Mouse (Mus musculus): ENCODE measurements around the gene Cmtm2b. TPM values are rescaled to one million over a fixed set of nuclear protein-coding genes. Genes with fewer than 3 reads are reported as not detected.

Gene Cmtm2b
- polyA plus RNA-seq, 1 experiment from 2014 or later: not detected

- no peaks in the 10 kb centered on the region for H3K9me3 ChIP-seq
- H3K4me2 ChIP-seq (replicated peaks): no peak overlapping the region
- no peak overlapping the region for H3K27ac ChIP-seq (replicated peaks)
- no peak overlapping the region for H3K4me3 ChIP-seq
- 58% methylated on average over 12 of the region's 12 CpGs for WGBS
- H3K27me3 ChIP-seq: no peaks in the 10 kb centered on the region
- H3K9ac ChIP-seq (replicated peaks): no peak overlapping the region
- no peaks in the 10 kb centered on the region for H3K4me1 ChIP-seq
- no peaks in the 10 kb centered on the region; the same call in 1 of the 2 replicates for H3K36me3 ChIP-seq
- ATAC-seq (replicated peaks): no peak
Measured at GRCm38 (mm10) chr8:104346706-104347105, 24.7 kb downstream of the Cmtm2b start.

GRCm38 (mm10) chr8:104348971-104349370 lies 26.9 kb downstream of the Cmtm2b start:
- ATAC-seq (replicated peaks): no peak
- WGBS: 88% methylated on average over 5 of the region's 5 CpGs
- H3K36me3 ChIP-seq: no peaks in the 10 kb centered on the region; the same call in 1 of the 2 replicates

GRCm38 (mm10) chr8:104350047-104350446 lies 28.0 kb downstream of the Cmtm2b start:
- no peaks in the 10 kb centered on the region for H3K9me3 ChIP-seq
- H3K27ac ChIP-seq (replicated peaks): no peak overlapping the region
- no peak overlapping the region for H3K4me3 ChIP-seq
- H3K36me3 ChIP-seq: peaks cover 5% of the 10 kb centered on the region; the same call in 1 of the 2 replicates
- no peaks in the 10 kb centered on the region for H3K4me1 ChIP-seq
- ATAC-seq (replicated peaks): no peak
- H3K4me2 ChIP-seq (replicated peaks): no peak overlapping the region
- H3K9ac ChIP-seq (replicated peaks): no peak overlapping the region
- no peaks in the 10 kb centered on the region for H3K27me3 ChIP-seq
- WGBS: 86% methylated on average over 13 of the region's 13 CpGs

More at GRCm38 (mm10) chr8:104348971-104349370, 26.9 kb downstream of the Cmtm2b start:
- no peak overlapping the region for H3K27ac ChIP-seq (replicated peaks)
- no peaks in the 10 kb centered on the region for H3K4me1 ChIP-seq
- H3K27me3 ChIP-seq: no peaks in the 10 kb centered on the region
- H3K9ac ChIP-seq (replicated peaks): no peak overlapping the region
- no peak overlapping the region for H3K4me2 ChIP-seq (replicated peaks)
- H3K9me3 ChIP-seq: no peaks in the 10 kb centered on the region
- no peak overlapping the region for H3K4me3 ChIP-seq

- Histone ChIP-seq H3K9ac (replicated peaks) (no peak overlapping the region), H3K36me3 (peaks cover 8% of the 10 kb centered on the region; the same call in 1 of the 2 replicates), H3K4me1 (no peaks in the 10 kb centered on the region), H3K4me2 (replicated peaks) (no peak overlapping the region), H3K27me3 (no peaks in the 10 kb centered on the region), H3K9me3 (no peaks in the 10 kb centered on the region), H3K4me3 (no peak overlapping the region), H3K27ac (replicated peaks) (no peak overlapping the region)
- 57% methylated on average over 5 of the region's 5 CpGs for WGBS
- ATAC-seq (replicated peaks): peak; percentile 57; the same call in 1 of the 2 replicates
Measured at GRCm38 (mm10) chr8:104353186-104353585, 31.2 kb downstream of the Cmtm2b start.

- WGBS: 93% methylated on average over 10 of the region's 10 CpGs
- Histone ChIP-seq H3K4me1 (0 out of 2 replicates have a peak, but pooled peaks cover under 1% of the 10 kb centered on the region), H3K27me3 (no peaks in the 10 kb centered on the region), H3K4me3 (no peak overlapping the region), H3K4me2 (replicated peaks) (no peak overlapping the region), H3K27ac (replicated peaks) (no peak overlapping the region), H3K9me3 (no peaks in the 10 kb centered on the region), H3K9ac (replicated peaks) (no peak overlapping the region), H3K36me3 (peaks cover 8% of the 10 kb centered on the region; the same call in 1 of the 2 replicates)
- no peak for ATAC-seq (replicated peaks)
Measured at GRCm38 (mm10) chr8:104354504-104354903, 32.5 kb downstream of the Cmtm2b start.

- H3K4me2 ChIP-seq (replicated peaks): no peak overlapping the region
- H3K9me3 ChIP-seq: no peaks in the 10 kb centered on the region
- H3K4me1 ChIP-seq: 0 out of 2 replicates have a peak, but pooled peaks cover 6% of the 10 kb centered on the region
- H3K4me3 ChIP-seq: no peak overlapping the region
- H3K27ac ChIP-seq (replicated peaks): no peak overlapping the region
- peaks cover 8% of the 10 kb centered on the region; the same call in 1 of the 2 replicates for H3K36me3 ChIP-seq
- 89% methylated on average over 3 of the region's 3 CpGs for WGBS
- no peak for ATAC-seq (replicated peaks)
- H3K27me3 ChIP-seq: no peaks in the 10 kb centered on the region
- no peak overlapping the region for H3K9ac ChIP-seq (replicated peaks)
Measured at GRCm38 (mm10) chr8:104358637-104359036, 36.6 kb downstream of the Cmtm2b start.

- Histone ChIP-seq H3K4me3 (no peak overlapping the region), H3K36me3 (0 out of 2 replicates have a peak, but pooled peaks cover 3% of the 10 kb centered on the region), H3K9me3 (no peaks in the 10 kb centered on the region), H3K27me3 (no peaks in the 10 kb centered on the region), H3K4me2 (replicated peaks) (no peak overlapping the region), H3K27ac (replicated peaks) (no peak overlapping the region), H3K4me1 (0 out of 2 replicates have a peak, but pooled peaks cover 6% of the 10 kb centered on the region), H3K9ac (replicated peaks) (no peak overlapping the region)
- WGBS: 66% methylated on average over 15 of the region's 15 CpGs
- ATAC-seq (replicated peaks): no peak
Measured at GRCm38 (mm10) chr8:104359778-104360456, 37.9 kb downstream of the Cmtm2b start.

- peaks cover 21% of the 10 kb centered on the region for H3K4me1 ChIP-seq
- no peaks in the 10 kb centered on the region for H3K9me3 ChIP-seq
- no peak overlapping the region for H3K4me3 ChIP-seq
- H3K36me3 ChIP-seq: no peaks in the 10 kb centered on the region
- ATAC-seq (replicated peaks): no peak
- H3K9ac ChIP-seq (replicated peaks): no peak overlapping the region
- no peaks in the 10 kb centered on the region for H3K27me3 ChIP-seq
- WGBS: 93% methylated on average over 9 of the region's 9 CpGs
- H3K27ac ChIP-seq (replicated peaks): no peak overlapping the region
- no peak overlapping the region for H3K4me2 ChIP-seq (replicated peaks)
Measured at GRCm38 (mm10) chr8:104365695-104366094, 43.7 kb downstream of the Cmtm2b start.

- ATAC-seq (replicated peaks): peak; percentile 56; the same call in 1 of the 2 replicates
- Histone ChIP-seq H3K27ac (replicated peaks) (peak overlapping the region; percentile 3; the same call in 1 of the 2 replicates), H3K9ac (replicated peaks) (no peak overlapping the region), H3K4me1 (peaks cover 21% of the 10 kb centered on the region), H3K27me3 (no peaks in the 10 kb centered on the region), H3K9me3 (no peaks in the 10 kb centered on the region), H3K4me3 (no peak overlapping the region), H3K36me3 (no peaks in the 10 kb centered on the region), H3K4me2 (replicated peaks) (no peak overlapping the region)
- 8% methylated on average over 5 of the region's 5 CpGs for WGBS
Measured at GRCm38 (mm10) chr8:104367398-104367797, 45.4 kb downstream of the Cmtm2b start.

GRCm38 (mm10) chr8:104369591-104369990 lies 47.6 kb downstream of the Cmtm2b start:
- Histone ChIP-seq H3K4me1 (peaks cover 24% of the 10 kb centered on the region), H3K27ac (replicated peaks) (0 out of 2 replicates have a peak overlapping the region, but pooled peaks have one; percentile 49), H3K27me3 (no peaks in the 10 kb centered on the region), H3K36me3 (no peaks in the 10 kb centered on the region), H3K4me2 (replicated peaks) (no peak overlapping the region), H3K9me3 (no peaks in the 10 kb centered on the region), H3K4me3 (no peak overlapping the region), H3K9ac (replicated peaks) (no peak overlapping the region)
- ATAC-seq (replicated peaks): no peak
- WGBS: 69% methylated on average over 12 of the region's 12 CpGs

- Histone ChIP-seq H3K4me3 (no peak overlapping the region), H3K9me3 (no peaks in the 10 kb centered on the region), H3K4me1 (peaks cover 29% of the 10 kb centered on the region), H3K9ac (replicated peaks) (no peak overlapping the region), H3K27ac (replicated peaks) (no peak overlapping the region), H3K27me3 (no peaks in the 10 kb centered on the region), H3K36me3 (no peaks in the 10 kb centered on the region), H3K4me2 (replicated peaks) (no peak overlapping the region)
- WGBS: 71% methylated on average over 6 of the region's 6 CpGs
- ATAC-seq (replicated peaks): no peak
Measured at GRCm38 (mm10) chr8:104370071-104370470, 48.0 kb downstream of the Cmtm2b start.

GRCm38 (mm10) chr8:104371121-104371520 lies 49.1 kb downstream of the Cmtm2b start:
- Histone ChIP-seq H3K4me3 (no peak overlapping the region), H3K4me2 (replicated peaks) (no peak overlapping the region), H3K4me1 (peaks cover 37% of the 10 kb centered on the region), H3K9me3 (no peaks in the 10 kb centered on the region), H3K27me3 (no peaks in the 10 kb centered on the region), H3K9ac (replicated peaks) (no peak overlapping the region), H3K27ac (replicated peaks) (no peak overlapping the region), H3K36me3 (no peaks in the 10 kb centered on the region)
- WGBS: 96% methylated on average over 6 of the region's 6 CpGs
- no peak for ATAC-seq (replicated peaks)
